Mouse (Mus musculus): ENCODE data around the gene Vmn1r232.

- TF ChIP-seq CTCF (IDR thresholded peaks at IDR 0.05; ENCODE audit: insufficient read depth, low read depth, low read length) (no peak), POLR2A (IDR thresholded peaks at IDR 0.05; ENCODE audit: insufficient read depth, low read depth, low read length) (no peak)
Observed at GRCm38 (mm10) chr17:20919614-20920013, at the start of gene Vmn1r232.
